Mouse (Mus musculus): ENCODE measurements around the gene Tlnrd1. TPM values are rescaled to one million over a fixed set of nuclear protein-coding genes. Genes with fewer than 3 reads are reported as not detected.
"Not testable (repeated sequence)": the region's sequence is repeated elsewhere in the genome, so short reads cannot be mapped to it uniquely, and the experiment has no call there.

The Tlnrd1 gene
- total RNA-seq (2017), result 9.3 and 9.8 TPM in 2 replicates

- peak; percentile 85 for ATAC-seq (ENCODE audit: extremely low read depth, insufficient number of reproducible peaks, low FRiP score, poor library complexity, severe bottlenecking)
Measured at GRCm38 (mm10) chr7:83884021-83884658, at the start of gene Tlnrd1, which contains the start of gene Mesd. Tlnrd1 (minus strand) TSS chr7:83884305. Mesd (plus strand) TSS chr7:83884466.

- ATAC-seq (ENCODE audit: extremely low read depth, insufficient number of reproducible peaks, low FRiP score, poor library complexity, severe bottlenecking), result no peak
Measured at GRCm38 (mm10) chr7:83921637-83922036, 37.5 kb upstream of the Tlnrd1 start.

DNA sequence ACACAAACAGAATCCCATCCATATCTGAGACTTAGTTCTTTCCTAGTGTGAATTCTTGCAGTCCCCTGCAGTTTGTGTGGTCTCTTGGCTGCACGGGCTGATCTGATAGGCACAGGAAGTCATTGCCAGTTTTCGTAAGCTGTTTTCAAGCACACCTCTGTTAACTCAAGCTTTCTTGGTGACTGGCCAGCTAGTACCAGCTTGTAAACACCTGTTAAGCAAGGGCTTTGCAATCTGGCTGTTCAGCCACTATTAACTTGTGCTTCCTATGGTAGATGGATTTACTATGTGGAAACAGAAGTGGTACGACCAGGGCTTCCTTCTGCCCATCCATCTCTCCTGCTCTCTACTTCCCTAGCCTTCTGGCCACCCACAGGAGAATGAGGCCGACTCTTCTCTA, 36.1 kb upstream of the Tlnrd1 start:
- no peak for ATAC-seq (ENCODE audit: extremely low read depth, insufficient number of reproducible peaks, low FRiP score, poor library complexity, severe bottlenecking)

GRCm38 (mm10) chr7:83914566-83914965, 30.5 kb upstream of the Tlnrd1 start:
- ATAC-seq (ENCODE audit: extremely low read depth, insufficient number of reproducible peaks, low FRiP score, poor library complexity, severe bottlenecking), result peak; percentile 71; the same call in 1 of the 2 replicates

DNA sequence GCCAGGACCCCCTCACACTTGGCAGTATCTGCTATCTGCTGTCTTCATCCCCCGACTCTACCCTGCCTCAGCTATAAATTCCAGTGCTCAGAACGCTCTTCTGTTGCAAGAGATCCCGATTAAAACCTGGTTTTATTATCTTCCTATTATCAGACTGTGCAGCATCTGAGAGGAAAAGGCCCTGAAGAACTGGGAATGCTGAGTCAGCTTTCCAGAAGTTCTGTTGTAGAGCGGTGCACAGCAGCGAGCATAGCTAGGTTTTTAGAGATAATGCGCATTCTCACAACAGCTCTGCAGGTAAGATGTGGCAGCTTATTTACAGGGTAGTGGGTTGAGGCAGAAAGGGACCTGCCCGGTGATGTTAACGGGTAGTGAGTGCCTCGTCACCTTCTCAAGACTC, 29.9 kb upstream of the Tlnrd1 start:
- no peak for ATAC-seq (ENCODE audit: extremely low read depth, insufficient number of reproducible peaks, low FRiP score, poor library complexity, severe bottlenecking)

DNA sequence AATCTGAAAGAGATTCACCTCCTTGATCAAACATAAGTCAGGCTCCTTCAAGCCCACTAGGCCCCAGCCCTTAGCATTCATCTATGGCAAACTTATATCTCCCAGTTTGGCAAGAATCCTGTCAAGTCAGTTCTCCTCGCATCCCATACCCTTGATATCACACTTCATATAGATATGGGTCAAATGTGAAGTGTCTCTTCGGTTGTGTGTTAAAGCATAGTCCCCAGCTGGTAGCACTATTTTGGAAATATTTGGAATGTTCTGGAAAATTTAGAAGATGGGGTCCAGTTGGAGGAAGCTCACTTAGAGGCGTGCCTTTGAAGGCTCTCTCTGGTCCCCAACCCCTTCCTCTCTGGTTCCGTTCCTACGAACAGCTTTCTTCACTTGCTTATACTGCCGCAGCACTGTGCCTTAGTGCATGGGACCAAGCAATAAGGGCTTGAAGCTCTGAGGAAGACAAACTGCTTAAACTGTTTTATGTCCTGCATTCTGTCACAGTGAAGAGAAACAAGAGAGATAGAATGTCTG, 29.4 kb upstream of the Tlnrd1 start:
- ATAC-seq (ENCODE audit: extremely low read depth, insufficient number of reproducible peaks, low FRiP score, poor library complexity, severe bottlenecking), result no peak

- ATAC-seq (ENCODE audit: extremely low read depth, insufficient number of reproducible peaks, low FRiP score, poor library complexity, severe bottlenecking), result no peak
Measured at GRCm38 (mm10) chr7:83911909-83912308, 27.8 kb upstream of the Tlnrd1 start.

DNA sequence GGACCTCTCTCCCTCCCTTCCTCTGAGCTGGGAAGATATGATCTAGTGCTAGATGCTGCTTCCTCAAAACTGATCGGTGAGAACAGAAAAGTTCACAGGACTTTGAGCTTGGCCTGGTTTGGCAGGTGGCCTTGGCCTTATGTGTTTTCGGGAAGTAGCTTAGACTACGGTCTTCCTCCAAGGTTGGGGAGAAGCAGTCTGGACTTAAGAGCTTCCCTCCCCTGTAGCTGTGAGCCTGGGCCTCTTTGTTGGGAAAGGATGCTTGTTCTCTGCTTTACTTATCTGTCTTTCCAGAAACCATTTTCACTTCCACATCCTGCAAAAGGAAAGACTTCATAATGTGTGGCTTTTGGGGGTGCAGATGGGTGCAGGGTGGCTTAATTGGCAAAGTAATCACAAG, 20.7 kb upstream of the Tlnrd1 start:
- no peak for ATAC-seq (ENCODE audit: extremely low read depth, insufficient number of reproducible peaks, low FRiP score, poor library complexity, severe bottlenecking)

GRCm38 (mm10) chr7:83902296-83903145, 18.4 kb upstream of the Tlnrd1 start:
- no peak for ATAC-seq (ENCODE audit: extremely low read depth, insufficient number of reproducible peaks, low FRiP score, poor library complexity, severe bottlenecking)

DNA sequence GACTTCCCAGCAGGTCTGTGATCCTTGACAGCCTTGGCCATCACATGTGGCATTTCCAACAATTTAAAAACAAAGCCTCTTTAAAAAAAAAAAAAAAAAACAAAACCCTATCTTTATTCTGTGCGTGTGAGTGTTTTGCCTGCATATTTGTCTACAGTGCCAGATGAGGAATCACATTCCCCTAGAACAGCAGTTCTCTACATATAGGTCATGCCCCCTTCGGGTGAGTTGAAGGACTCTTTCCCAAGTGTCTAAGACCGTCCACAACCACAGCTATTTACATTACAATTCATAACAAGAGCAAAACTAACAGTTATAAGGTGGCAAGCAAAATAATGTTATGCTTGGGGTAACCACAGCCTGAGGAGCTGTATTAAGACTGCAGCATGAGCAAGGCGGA, 17.3 kb upstream of the Tlnrd1 start:
- ATAC-seq (ENCODE audit: extremely low read depth, insufficient number of reproducible peaks, low FRiP score, poor library complexity, severe bottlenecking), result no peak

DNA sequence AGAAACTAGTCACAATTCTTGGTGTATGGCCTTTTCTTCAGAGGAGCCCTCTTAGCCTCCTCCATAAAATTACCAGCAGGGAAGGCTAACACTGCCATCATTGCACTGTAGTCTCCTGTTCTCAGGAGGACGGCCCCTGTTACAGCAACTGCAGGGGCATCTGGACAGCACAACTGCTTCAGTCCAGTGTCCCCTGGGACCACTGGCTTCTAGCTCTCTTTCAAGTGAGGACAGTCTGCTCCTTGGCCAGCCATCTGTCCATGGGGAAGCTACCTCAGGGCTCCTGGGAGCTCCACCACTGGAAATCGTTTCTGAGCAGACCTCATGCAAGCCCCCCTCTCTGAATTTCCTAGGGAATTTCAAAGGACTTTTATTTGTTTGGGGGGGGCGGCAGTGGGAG, 16.4 kb upstream of the Tlnrd1 start:
- ATAC-seq (ENCODE audit: extremely low read depth, insufficient number of reproducible peaks, low FRiP score, poor library complexity, severe bottlenecking), result no peak

DNA sequence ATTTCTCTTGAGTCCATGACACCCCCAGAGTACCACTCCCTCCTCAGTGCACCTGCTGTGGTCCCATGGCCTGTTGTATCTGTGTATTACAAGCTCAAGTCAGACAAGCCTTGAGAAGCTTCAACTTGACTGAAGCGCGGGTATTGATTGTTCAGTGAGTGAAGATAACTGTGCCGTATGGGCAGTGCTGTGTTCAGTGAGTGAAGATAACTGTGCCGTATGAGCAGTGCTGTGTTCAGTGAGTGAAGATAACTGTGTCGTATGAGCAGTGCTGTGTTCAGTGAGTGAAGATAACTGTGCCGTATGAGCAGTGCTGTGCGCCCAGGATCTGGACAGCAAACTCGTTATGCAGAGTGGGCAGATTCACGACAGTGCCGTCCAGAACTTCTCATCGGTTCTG, 14.2 kb upstream of the Tlnrd1 start:
- ATAC-seq (ENCODE audit: extremely low read depth, insufficient number of reproducible peaks, low FRiP score, poor library complexity, severe bottlenecking), result no peak

DNA sequence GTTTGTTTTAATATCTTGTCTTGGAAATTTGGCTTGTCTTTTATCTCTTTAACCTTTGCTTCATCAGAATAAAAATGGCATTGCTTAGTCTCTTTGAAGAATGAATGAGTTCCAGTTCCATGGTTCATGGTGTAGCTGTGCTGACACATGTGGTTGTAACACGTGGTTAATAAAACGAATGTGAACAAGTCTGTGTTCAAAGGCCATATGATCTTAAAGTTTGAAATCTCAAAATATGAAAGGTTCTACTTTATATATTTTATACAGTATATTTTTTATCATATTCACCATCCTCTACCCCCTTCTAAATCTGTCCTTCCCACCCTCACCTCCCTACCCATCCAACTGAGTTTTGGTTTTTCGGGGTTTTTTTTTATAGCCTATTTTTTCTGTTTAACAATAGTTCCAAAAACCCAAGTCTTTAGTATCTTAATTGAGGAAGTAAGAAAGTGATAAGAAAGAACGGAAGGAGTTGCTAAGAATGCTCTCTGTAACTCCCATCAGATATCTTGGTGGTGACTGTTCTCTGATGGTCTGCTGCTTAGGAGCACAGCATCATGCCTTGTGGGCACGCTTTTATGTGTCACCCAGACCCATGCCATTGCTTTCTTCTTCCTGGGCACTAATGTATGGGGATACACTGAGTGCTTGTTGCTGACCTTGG, 12.1 kb upstream of the Tlnrd1 start:
- no peak for ATAC-seq (ENCODE audit: extremely low read depth, insufficient number of reproducible peaks, low FRiP score, poor library complexity, severe bottlenecking)

- ATAC-seq (ENCODE audit: extremely low read depth, insufficient number of reproducible peaks, low FRiP score, poor library complexity, severe bottlenecking), result no peak
Measured at GRCm38 (mm10) chr7:83894348-83894747, 10.2 kb upstream of the Tlnrd1 start.

GRCm38 (mm10) chr7:83892333-83892669, 8.2 kb upstream of the Tlnrd1 start:
- ATAC-seq (ENCODE audit: extremely low read depth, insufficient number of reproducible peaks, low FRiP score, poor library complexity, severe bottlenecking), result no peak

DNA sequence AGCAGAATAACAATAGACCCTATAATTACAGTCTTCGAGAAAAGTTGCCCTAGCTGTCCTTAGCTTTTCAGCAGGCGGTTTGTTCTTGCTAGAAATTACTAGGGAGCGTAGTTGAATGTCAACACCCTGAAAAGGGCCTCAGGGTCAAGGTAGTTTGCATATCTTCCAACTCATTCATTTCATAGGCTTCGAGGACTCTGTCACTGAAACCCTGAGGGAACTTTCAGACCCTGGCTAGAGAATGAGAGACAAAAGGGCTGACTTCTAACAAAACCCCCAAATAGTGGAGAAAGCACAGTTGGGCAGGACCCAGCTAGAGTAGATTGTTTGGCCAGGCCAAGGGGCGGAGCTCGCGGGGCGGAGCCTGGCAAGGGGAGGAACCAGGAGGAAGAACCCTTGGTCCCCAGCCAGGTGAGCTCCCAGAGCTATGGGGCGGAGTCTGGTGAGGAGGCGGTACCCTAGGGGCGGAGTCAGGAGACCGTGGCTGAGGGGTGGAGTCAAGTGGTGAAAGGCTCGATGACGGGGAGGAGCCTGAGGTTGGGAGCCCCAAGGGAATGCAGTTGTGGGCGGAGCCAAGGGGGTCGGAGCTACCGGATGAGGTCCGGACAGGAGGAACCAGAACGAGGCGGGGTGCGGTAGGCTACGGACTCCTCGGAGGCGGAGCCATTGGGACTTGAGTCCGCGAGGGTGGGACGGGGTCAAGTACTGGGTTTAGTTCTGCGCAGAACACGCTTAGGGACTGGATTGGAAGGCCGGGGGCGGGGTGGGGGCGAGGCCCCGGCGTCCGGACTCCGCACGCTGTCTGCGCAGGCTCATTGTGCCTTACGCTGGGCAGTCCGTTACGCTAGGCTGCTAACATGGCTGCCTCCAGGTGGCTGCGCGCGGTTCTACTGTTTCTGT, 7.6 kb upstream of the Tlnrd1 start:
- peak; percentile 93 for ATAC-seq (ENCODE audit: extremely low read depth, insufficient number of reproducible peaks, low FRiP score, poor library complexity, severe bottlenecking)

DNA sequence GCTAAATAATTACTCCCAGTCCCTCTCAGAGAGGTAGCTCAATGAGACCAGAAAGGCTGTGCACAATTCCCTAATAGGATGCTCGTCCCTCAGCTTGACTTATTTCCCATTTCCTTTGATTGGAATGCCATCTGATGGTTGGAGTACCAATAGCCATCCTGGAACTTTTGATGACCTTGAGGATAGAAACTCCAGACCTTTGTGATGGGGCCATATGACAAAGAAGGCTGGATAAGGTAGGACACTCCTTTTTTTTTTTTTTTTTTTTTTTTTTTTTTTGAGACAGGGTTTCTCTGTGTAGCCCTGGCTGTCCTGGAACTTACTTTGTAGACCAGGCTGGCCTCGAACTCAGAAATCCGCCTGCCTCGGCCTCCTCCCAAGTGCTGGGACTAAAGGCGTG, 5.8 kb upstream of the Tlnrd1 start:
- ATAC-seq (ENCODE audit: extremely low read depth, insufficient number of reproducible peaks, low FRiP score, poor library complexity, severe bottlenecking), result not testable (repeated sequence)

- ATAC-seq (ENCODE audit: extremely low read depth, insufficient number of reproducible peaks, low FRiP score, poor library complexity, severe bottlenecking), result no peak
Measured at GRCm38 (mm10) chr7:83889383-83889782, 5.3 kb upstream of the Tlnrd1 start.
